Mouse (Mus musculus): Measurements from ENCODE around the gene F830045P16Rik. TPM values are rescaled to one million over a fixed set of nuclear protein-coding genes. Genes with fewer than 3 reads are reported as not detected.
A peak's percentile ranks its signal among the peaks of the same experiment; 100 is the strongest.

Gene F830045P16Rik
- total RNA-seq, 2 experiments from 2014 or later, result not detected

- DNase-seq (ENCODE audit: low spot score in 2 of 2), result no peak
Observed at GRCm38 (mm10) chr2:129546772-129547171, 10.4 kb upstream of the F830045P16Rik start.

GRCm38 (mm10) chr2:129545596-129545995 is 9.2 kb upstream of the F830045P16Rik start:
- DNase-seq (ENCODE audit: low spot score in 2 of 2), result no peak

- DNase-seq (ENCODE audit: low spot score in 2 of 2), result no peak
Observed at GRCm38 (mm10) chr2:129544919-129545318, 8.5 kb upstream of the F830045P16Rik start.

GRCm38 (mm10) chr2:129544448-129544847 is 8.0 kb upstream of the F830045P16Rik start:
- DNase-seq (ENCODE audit: low spot score in 2 of 2), result no peak

GRCm38 (mm10) chr2:129540036-129540435 is 3.6 kb upstream of the F830045P16Rik start:
- peak in 1 of 2 experiments; percentile 16 for DNase-seq (ENCODE audit: low spot score in 2 of 2)

GRCm38 (mm10) chr2:129539175-129539574 is 2.8 kb upstream of the F830045P16Rik start:
- DNase-seq (ENCODE audit: low spot score in 2 of 2), result peak in 1 of 2 experiments; percentile 5

- DNase-seq (ENCODE audit: low spot score in 2 of 2), result peak in 1 of 2 experiments; percentile 8
Observed at GRCm38 (mm10) chr2:129537926-129538325, 1.5 kb upstream of the F830045P16Rik start.

GRCm38 (mm10) chr2:129537360-129537759 is 958 bp upstream of the F830045P16Rik start:
- peak in 1 of 2 experiments; percentile 9 for DNase-seq (ENCODE audit: low spot score in 2 of 2)

- no peak for DNase-seq (ENCODE audit: low spot score in 2 of 2)
Observed at GRCm38 (mm10) chr2:129536926-129537325, 524 bp upstream of the F830045P16Rik start.

- DNase-seq (ENCODE audit: low spot score in 2 of 2), result no peak
Observed at GRCm38 (mm10) chr2:129534886-129535591, 1.4 kb downstream of the F830045P16Rik start.

GRCm38 (mm10) chr2:129531890-129532289 is 4.5 kb downstream of the F830045P16Rik start:
- no peak for DNase-seq (ENCODE audit: low spot score in 2 of 2)

- DNase-seq (ENCODE audit: low spot score in 2 of 2), result no peak
Observed at GRCm38 (mm10) chr2:129531102-129531501, 5.3 kb downstream of the F830045P16Rik start.

GRCm38 (mm10) chr2:129529297-129530209 is 6.8 kb downstream of the F830045P16Rik start:
- no peak for DNase-seq (ENCODE audit: low spot score in 2 of 2)

- DNase-seq (ENCODE audit: low spot score in 2 of 2), result no peak
Observed at GRCm38 (mm10) chr2:129527916-129528315, 8.5 kb downstream of the F830045P16Rik start.

GRCm38 (mm10) chr2:129526322-129526721 is 10.1 kb downstream of the F830045P16Rik start:
- no peak for DNase-seq (ENCODE audit: low spot score in 2 of 2)

GRCm38 (mm10) chr2:129525644-129526043 is 10.8 kb downstream of the F830045P16Rik start:
- DNase-seq (ENCODE audit: low spot score in 2 of 2), result no peak

- no peak for DNase-seq (ENCODE audit: low spot score in 2 of 2)
Observed at GRCm38 (mm10) chr2:129518526-129518925, 17.9 kb downstream of the F830045P16Rik start.

- no peak for DNase-seq (ENCODE audit: low spot score in 2 of 2)
Observed at GRCm38 (mm10) chr2:129514923-129515920, 21.2 kb downstream of the F830045P16Rik start.

- no peak for DNase-seq (ENCODE audit: low spot score in 2 of 2)
Observed at GRCm38 (mm10) chr2:129514401-129514667, 22.1 kb downstream of the F830045P16Rik start.

GRCm38 (mm10) chr2:129513546-129514400 is 22.6 kb downstream of the F830045P16Rik start:
- DNase-seq (ENCODE audit: low spot score in 2 of 2), result no peak

All from adrenal gland, adult 18-20 months (tissue).